ENCODE assay signal across 10 mouse cellular contexts in genomic region chr4:134567377-134568226, GRCm38 (mm10). TPM values are rescaled to one million over a fixed set of nuclear protein-coding genes. Genes with fewer than 3 reads are reported as not detected.
DNase-seq lines count a peak whose midpoint lies in the region; ATAC-seq lines count a peak whose summit lies in the region.
"Had no signal": no experiment of that assay in that cellular context is flagged by ENCODE, and none has a peak within 500 bp of the region (broad histone marks: within the 10 kb centered on the region; RNA-seq: fewer than 3 reads in every experiment).

No protein-coding gene starts in this region.

- H3K4me3 ChIP-seq in kidney, embryonic 15.5 days (replicated peaks) = no peak overlapping the region
- no peak overlapping the region for H3K4me3 ChIP-seq in forebrain, embryonic 15.5 days
- no peak overlapping the region for H3K4me3 ChIP-seq in limb, embryonic 12.5 days (replicated peaks)
- H3K4me3 ChIP-seq in kidney, embryonic 16.5 days (ENCODE audit: low read length) = no peak overlapping the region

- no peak for ATAC-seq in kidney, embryonic 15.5 days (replicated peaks; ENCODE audit: low FRiP score)
- peak; percentile 71 for ATAC-seq in forebrain, embryonic 15.5 days (replicated peaks)
- ATAC-seq in limb, embryonic 12.5 days (ENCODE audit: insufficient number of reproducible peaks, insufficient read depth, low FRiP score, low TSS enrichment, low read depth) = peak; percentile 27; the same call in 1 of the 2 replicates
- no peak for ATAC-seq in kidney, embryonic 16.5 days (ENCODE audit: low FRiP score, low TSS enrichment)

- peaks cover 11% of the 10 kb centered on the region for H3K36me3 ChIP-seq in kidney, embryonic 15.5 days
- H3K36me3 ChIP-seq in forebrain, embryonic 15.5 days = no peaks in the 10 kb centered on the region
- H3K36me3 ChIP-seq in limb, embryonic 12.5 days = peaks cover 6% of the 10 kb centered on the region; the same call in 1 of the 2 replicates
- H3K36me3 ChIP-seq in kidney, embryonic 16.5 days (ENCODE audit: insufficient read depth, low read length) = peaks cover 9% of the 10 kb centered on the region; the same call in 1 of the 2 replicates

- DNase-seq in kidney, adult 18-20 months = no peak
- DNase-seq in adrenal gland, postnatal 14 days = peak; percentile 61
- no peak for DNase-seq in thymus, postnatal 25 days
- no peak for DNase-seq in thymus, postnatal 36 days
- DNase-seq: gastrocnemius, postnatal 14 days had no signal

- 0 out of 2 replicates have a peak, but pooled peaks cover 5% of the 10 kb centered on the region for H3K4me1 ChIP-seq in kidney, embryonic 15.5 days
- peaks cover 23% of the 10 kb centered on the region for H3K4me1 ChIP-seq in forebrain, embryonic 15.5 days
- 0 out of 2 replicates have a peak, but pooled peaks cover 3% of the 10 kb centered on the region for H3K4me1 ChIP-seq in limb, embryonic 12.5 days (replicated peaks)
- H3K4me1 ChIP-seq in kidney, embryonic 16.5 days (ENCODE audit: insufficient read depth, low read length) = no peaks in the 10 kb centered on the region

- H3K9ac ChIP-seq in kidney, embryonic 15.5 days = 0 out of 2 replicates have a peak overlapping the region, but pooled peaks have one; percentile 7
- H3K9ac ChIP-seq in forebrain, embryonic 15.5 days (replicated peaks) = no peak overlapping the region; the same call in 1 of the 2 replicates
- H3K9ac ChIP-seq in limb, embryonic 12.5 days (replicated peaks) = no peak overlapping the region
- no peak overlapping the region for H3K9ac ChIP-seq in kidney, embryonic 16.5 days (replicated peaks; ENCODE audit: low read length)

- no peak overlapping the region for H3K4me2 ChIP-seq in kidney, embryonic 15.5 days
- H3K4me2 ChIP-seq in forebrain, embryonic 15.5 days (replicated peaks) = no peak overlapping the region; the same call in 1 of the 2 replicates
- peak overlapping the region; percentile 6; the same call in 1 of the 2 replicates for H3K4me2 ChIP-seq in limb, embryonic 12.5 days
- H3K4me2 ChIP-seq in kidney, embryonic 16.5 days (replicated peaks; ENCODE audit: low read depth, low read length) = no peak overlapping the region

- WGBS in kidney, embryonic 15.5 days = 34% methylated on average over 19 of the region's 19 CpGs
- 11% methylated on average over 19 of the region's 19 CpGs for WGBS in forebrain, embryonic 15.5 days
- WGBS in limb, embryonic 12.5 days = 26% methylated on average over 19 of the region's 19 CpGs
- WGBS in kidney, embryonic 16.5 days = 33% methylated on average over 19 of the region's 19 CpGs

- H3K27ac ChIP-seq in kidney, embryonic 15.5 days = no peak overlapping the region
- H3K27ac ChIP-seq in forebrain, embryonic 15.5 days (replicated peaks) = peak overlapping the region; percentile 63
- no peak overlapping the region for H3K27ac ChIP-seq in limb, embryonic 12.5 days
- no peak overlapping the region for H3K27ac ChIP-seq in kidney, embryonic 16.5 days (ENCODE audit: low read length)
- H3K27ac ChIP-seq: kidney, postnatal 0 days had no signal

- no peaks in the 10 kb centered on the region for H3K27me3 ChIP-seq in kidney, embryonic 15.5 days
- no peaks in the 10 kb centered on the region for H3K27me3 ChIP-seq in forebrain, embryonic 15.5 days
- H3K27me3 ChIP-seq in limb, embryonic 12.5 days = peaks cover 12% of the 10 kb centered on the region; the same call in 1 of the 2 replicates
- H3K27me3 ChIP-seq in kidney, embryonic 16.5 days (ENCODE audit: insufficient read depth, low read length) = no peaks in the 10 kb centered on the region

- H3K9me3 ChIP-seq in kidney, embryonic 15.5 days (replicated peaks) = no peaks in the 10 kb centered on the region
- no peaks in the 10 kb centered on the region for H3K9me3 ChIP-seq in forebrain, embryonic 15.5 days
- peaks cover 4% of the 10 kb centered on the region; the same call in 1 of the 2 replicates for H3K9me3 ChIP-seq in limb, embryonic 12.5 days
- H3K9me3 ChIP-seq in kidney, embryonic 16.5 days (ENCODE audit: low read length) = no peaks in the 10 kb centered on the region

RNA-seq across cellular contexts. Expression of gene Selenon, which starts 15.6 kb away (rescaled TPM):
- 10.2 and 11.6 TPM in 2 replicates for polyA plus RNA-seq in kidney, embryonic 15.5 days (2015; fragmentation: Nextera tagmentation; extraction: Ambion mirVana)
- total RNA-seq in adrenal gland, postnatal 14 days (2021) = 30.2 and 32.3 TPM in 2 replicates
- 11.8 and 27.5 TPM in 2 replicates for polyA plus RNA-seq in forebrain, embryonic 15.5 days (2015; fragmentation: Nextera tagmentation; extraction: Ambion mirVana)
- polyA plus RNA-seq in limb, embryonic 12.5 days (2016; fragmentation: Nextera tagmentation; extraction: Ambion mirVana) = 14.7 and 47.6 TPM in 2 replicates
- polyA plus RNA-seq in kidney, embryonic 16.5 days (2015; fragmentation: Nextera tagmentation; extraction: Ambion mirVana) = 9.5 and 9.7 TPM in 2 replicates

RNA-seq across cellular contexts. Expression of gene Mtfr1l, which starts 32.4 kb away (rescaled TPM):
- polyA plus RNA-seq in kidney, embryonic 15.5 days (2015; fragmentation: Nextera tagmentation; extraction: Ambion mirVana) = 112 and 115 TPM in 2 replicates
- total RNA-seq in adrenal gland, postnatal 14 days (2021) = 103 and 113 TPM in 2 replicates
- polyA plus RNA-seq in forebrain, embryonic 15.5 days (2015; fragmentation: Nextera tagmentation; extraction: Ambion mirVana) = 157 and 161 TPM in 2 replicates
- 118 TPM in 2 replicates for polyA plus RNA-seq in limb, embryonic 12.5 days (2016; fragmentation: Nextera tagmentation; extraction: Ambion mirVana)
- polyA plus RNA-seq in kidney, embryonic 16.5 days (2015; fragmentation: Nextera tagmentation; extraction: Ambion mirVana) = 126 and 127 TPM in 2 replicates

RNA-seq across cellular contexts. Expression of gene Aunip, which starts 56.8 kb away (rescaled TPM):
- 16.7 and 17.8 TPM in 2 replicates for polyA plus RNA-seq in kidney, embryonic 15.5 days (2015; fragmentation: Nextera tagmentation; extraction: Ambion mirVana)
- 1.8 and 3.0 TPM in 2 replicates for total RNA-seq in adrenal gland, postnatal 14 days (2021)
- 5.1 and 6.8 TPM in 2 replicates for polyA plus RNA-seq in forebrain, embryonic 15.5 days (2015; fragmentation: Nextera tagmentation; extraction: Ambion mirVana)
- polyA plus RNA-seq in limb, embryonic 12.5 days (2016; fragmentation: Nextera tagmentation; extraction: Ambion mirVana) = 15.8 and 16.5 TPM in 2 replicates
- polyA plus RNA-seq in kidney, embryonic 16.5 days (2015; fragmentation: Nextera tagmentation; extraction: Ambion mirVana) = 15.1 and 16.3 TPM in 2 replicates

Comparison
In these comparisons a context has a peak if more than half of its experiments do, and no peak if none do; other contexts are left out.
1. ATAC-seq: peak in forebrain, embryonic 15.5 days (single experiment) and limb, embryonic 12.5 days (single experiment); none in kidney, embryonic 15.5 days (single experiment) and kidney, embryonic 16.5 days (single experiment).